Mouse (Mus musculus): ENCODE results near the gene Gipr.
A peak's percentile ranks its signal among the peaks of the same experiment; 100 is the strongest.

Gene Gipr

GRCm38 (mm10) chr7:19165656-19166423 is at the start of gene Gipr:
Gene Gipr (minus strand): TSS chr7:19166127.
- no peak for DNase-seq (ENCODE audit: low spot score)

- no peak for DNase-seq (ENCODE audit: low spot score)
These were observed 49.0 kb upstream of the Gipr start for GRCm38 (mm10) chr7:19214940-19215339.

- DNase-seq (ENCODE audit: low spot score): no peak
These were observed 48.4 kb upstream of the Gipr start for GRCm38 (mm10) chr7:19214369-19214768.

- DNase-seq (ENCODE audit: low spot score): no peak
These were observed 47.5 kb upstream of the Gipr start for GRCm38 (mm10) chr7:19213385-19213784.

GRCm38 (mm10) chr7:19211996-19212755 is 46.2 kb upstream of the Gipr start, which contains the start of gene Gpr4:
Gene Gpr4 (plus strand): TSS chr7:19212538.
- DNase-seq (ENCODE audit: low spot score): no peak

GRCm38 (mm10) chr7:19211041-19211675 is 45.2 kb upstream of the Gipr start:
- DNase-seq (ENCODE audit: low spot score): no peak

GRCm38 (mm10) chr7:19210010-19210409 is 44.1 kb upstream of the Gipr start:
- DNase-seq (ENCODE audit: low spot score): no peak

GRCm38 (mm10) chr7:19209494-19209893 is 43.6 kb upstream of the Gipr start:
- DNase-seq (ENCODE audit: low spot score): no peak

- DNase-seq (ENCODE audit: low spot score): no peak
These were observed 43.1 kb upstream of the Gipr start for GRCm38 (mm10) chr7:19208944-19209472.

- no peak for DNase-seq (ENCODE audit: low spot score)
These were observed 42.4 kb upstream of the Gipr start for GRCm38 (mm10) chr7:19208201-19208910.

GRCm38 (mm10) chr7:19202065-19202850 is 36.3 kb upstream of the Gipr start:
- DNase-seq (ENCODE audit: low spot score): no peak

- no peak for DNase-seq (ENCODE audit: low spot score)
These were observed 35.7 kb upstream of the Gipr start for GRCm38 (mm10) chr7:19201660-19202059.

- DNase-seq (ENCODE audit: low spot score): no peak
These were observed 32.1 kb upstream of the Gipr start for GRCm38 (mm10) chr7:19197985-19198384.

- DNase-seq (ENCODE audit: low spot score): no peak
These were observed 30.7 kb upstream of the Gipr start for GRCm38 (mm10) chr7:19196676-19197075.

- DNase-seq (ENCODE audit: low spot score): no peak
These were observed 28.7 kb upstream of the Gipr start for GRCm38 (mm10) chr7:19194676-19195075.

- DNase-seq (ENCODE audit: low spot score): no peak
These were observed 18.8 kb upstream of the Gipr start for GRCm38 (mm10) chr7:19184758-19185157.

- no peak for DNase-seq (ENCODE audit: low spot score)
These were observed 18.3 kb upstream of the Gipr start for GRCm38 (mm10) chr7:19184250-19184649.

GRCm38 (mm10) chr7:19180862-19181429 is 15.0 kb upstream of the Gipr start:
- peak; percentile 73 for DNase-seq (ENCODE audit: low spot score)

GRCm38 (mm10) chr7:19179936-19180335 is 14.0 kb upstream of the Gipr start:
- DNase-seq (ENCODE audit: low spot score): no peak

GRCm38 (mm10) chr7:19179173-19179572 is 13.2 kb upstream of the Gipr start:
- peak; percentile 43 for DNase-seq (ENCODE audit: low spot score)

Data from yolk sac, embryonic 10.5 days (tissue).